Mouse (Mus musculus) heart, embryonic 15.5 days (tissue): ENCODE data around the gene Npcd. TPM values are rescaled to one million over a fixed set of nuclear protein-coding genes. Genes with fewer than 3 reads are reported as not detected.
A peak's percentile ranks its signal among the peaks of the same experiment; 100 is the strongest.

Experiments
- ATAC-seq: fragments of 200-750 bp; cut with Nextera tagmentation; replicated peaks from 2 replicates; pipeline ENCODE4 v1.8.0; 2017; ENCODE audit warnings: low read depth, moderate TSS enrichment; ENCODE audit not compliant: insufficient number of reproducible peaks, insufficient read depth, low FRiP score
- H3K27ac ChIP-seq: fragments of 300-500 bp; sonication (generic); 2 replicates; pipeline ENCODE4 v1.5.1; 2015; ENCODE audit warnings: mild to moderate bottlenecking, inconsistent platforms
- H3K27me3 ChIP-seq: fragments of 300-500 bp; sonication (generic); 2 replicates; pipeline ENCODE4 v1.6.1; 2015; ENCODE audit warnings: inconsistent platforms
- H3K36me3 ChIP-seq: fragments of 300-500 bp; sonication (generic); 2 replicates; pipeline ENCODE4 v1.6.1; 2015; ENCODE audit warnings: mild to moderate bottlenecking, inconsistent platforms
- H3K4me1 ChIP-seq: fragments of 300-500 bp; sonication (generic); replicated peaks from 2 replicates; pipeline ENCODE4 v1.6.1; 2015; ENCODE audit warnings: inconsistent platforms
- H3K4me2 ChIP-seq: fragments of 300-500 bp; sonication (generic); 2 replicates; pipeline ENCODE4 v1.6.1; 2015; ENCODE audit warnings: inconsistent platforms, mild to moderate bottlenecking, moderate library complexity
- H3K4me3 ChIP-seq: fragments of 300-500 bp; sonication (generic); 2 replicates; pipeline ENCODE4 v1.5.1; 2015; ENCODE audit warnings: mild to moderate bottlenecking, inconsistent platforms
- H3K9ac ChIP-seq: fragments of 300-500 bp; sonication (generic); 2 replicates; pipeline ENCODE4 v1.6.1; 2015; ENCODE audit warnings: mild to moderate bottlenecking, inconsistent platforms
- H3K9me3 ChIP-seq: fragments of 300-500 bp; sonication (generic); replicated peaks from 2 replicates; pipeline ENCODE4 v1.6.1; 2016; ENCODE audit warnings: inconsistent platforms
- WGBS: fragments of 180-500 bp; shearing (Covaris S2); methylation state at CpG from one replicate; pipeline ENCODE4 v1.1.7; 2015; ENCODE audit warnings: mixed read lengths; 5-methylcytosine and 5-hydroxymethylcytosine counted together
- polyA plus RNA-seq: library from polyadenylated mRNA; unstranded; fragments of >200 nt; fragmentation: Nextera tagmentation; extraction: Ambion mirVana; gene quantifications from 2 replicates; pipeline ENCODE4 v1.2.1, GENCODE M21; 2015

The Npcd gene
- polyA plus RNA-seq, 1 experiment from 2014 or later = not detected

DNA sequence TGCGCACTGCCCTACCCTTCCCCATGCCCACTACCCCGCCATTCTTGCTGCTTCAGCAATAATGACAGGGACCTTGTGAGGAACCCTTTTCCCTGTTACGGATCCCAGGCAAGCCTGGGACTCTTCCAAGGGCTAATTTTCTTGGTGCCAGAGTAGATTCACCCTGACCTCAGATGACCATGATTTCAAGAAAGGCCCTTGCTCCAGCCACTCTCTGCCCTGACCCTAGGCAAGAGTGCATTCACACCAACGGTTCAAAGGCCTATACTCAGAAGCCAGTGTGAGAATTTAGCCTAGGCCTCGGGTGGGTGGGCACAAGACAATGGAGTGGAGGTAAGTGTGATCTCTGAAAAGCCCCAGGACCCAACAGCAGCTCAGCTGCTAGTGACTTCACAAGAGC is 4.6 kb downstream of the Npcd start:
- 81% methylated on average over 5 of the region's 5 CpGs for WGBS
- Histone ChIP-seq H3K9ac (no peak overlapping the region), H3K36me3 (peaks cover 20% of the 10 kb centered on the region; the same call in 1 of the 2 replicates), H3K27me3 (no peaks in the 10 kb centered on the region), H3K4me1 (peaks cover 81% of the 10 kb centered on the region), H3K4me3 (no peak overlapping the region), H3K9me3 (no peaks in the 10 kb centered on the region), H3K27ac (no peak overlapping the region), H3K4me2 (no peak overlapping the region)
- no peak for ATAC-seq

- no peak overlapping the region for H3K27ac ChIP-seq
- peaks cover 20% of the 10 kb centered on the region; the same call in 1 of the 2 replicates for H3K36me3 ChIP-seq
- H3K4me1 ChIP-seq = peaks cover 85% of the 10 kb centered on the region
- H3K9ac ChIP-seq = no peak overlapping the region
- peak overlapping the region; percentile 17 for H3K4me2 ChIP-seq
- no peaks in the 10 kb centered on the region for H3K9me3 ChIP-seq
- ATAC-seq = no peak
- H3K27me3 ChIP-seq = no peaks in the 10 kb centered on the region
- H3K4me3 ChIP-seq = 0 out of 2 replicates have a peak overlapping the region, but pooled peaks have one; percentile 3
- WGBS = 54% methylated on average over 46 of the region's 46 CpGs
Measured at GRCm38 (mm10) chr15:79828366-79829035, 5.5 kb downstream of the Npcd start.

GRCm38 (mm10) chr15:79827778-79828210 is 6.2 kb downstream of the Npcd start:
- 80% methylated on average over 11 of the region's 11 CpGs for whole genome bisulfite sequencing
- no peaks in the 10 kb centered on the region for H3K9me3 ChIP-seq
- H3K27me3 ChIP-seq = no peaks in the 10 kb centered on the region
- H3K4me3 ChIP-seq = no peak overlapping the region
- no peak overlapping the region for H3K9ac ChIP-seq
- 0 out of 2 replicates have a peak overlapping the region, but pooled peaks have one; percentile 17 for H3K4me2 ChIP-seq
- no peak for ATAC-seq
- no peak overlapping the region for H3K27ac ChIP-seq
- peaks cover 83% of the 10 kb centered on the region for H3K4me1 ChIP-seq
- H3K36me3 ChIP-seq = peaks cover 20% of the 10 kb centered on the region; the same call in 1 of the 2 replicates

- Histone ChIP-seq H3K36me3 (peaks cover 20% of the 10 kb centered on the region; the same call in 1 of the 2 replicates), H3K9ac (no peak overlapping the region), H3K27me3 (no peaks in the 10 kb centered on the region), H3K4me1 (peaks cover 83% of the 10 kb centered on the region), H3K4me2 (no peak overlapping the region), H3K9me3 (no peaks in the 10 kb centered on the region), H3K4me3 (no peak overlapping the region), H3K27ac (no peak overlapping the region)
- ATAC-seq = no peak
- 87% methylated on average over 14 of the region's 14 CpGs for WGBS
Measured at GRCm38 (mm10) chr15:79827061-79827777, 6.8 kb downstream of the Npcd start.

GRCm38 (mm10) chr15:79826221-79826935 is 7.7 kb downstream of the Npcd start:
- H3K4me3 ChIP-seq = no peak overlapping the region
- peaks cover 77% of the 10 kb centered on the region for H3K4me1 ChIP-seq
- no peak overlapping the region for H3K27ac ChIP-seq
- no peak overlapping the region for H3K9ac ChIP-seq
- no peak for ATAC-seq
- peaks cover 16% of the 10 kb centered on the region; the same call in 1 of the 2 replicates for H3K36me3 ChIP-seq
- H3K9me3 ChIP-seq = no peaks in the 10 kb centered on the region
- no peak overlapping the region for H3K4me2 ChIP-seq
- 82% methylated on average over 9 of the region's 9 CpGs for WGBS
- H3K27me3 ChIP-seq = no peaks in the 10 kb centered on the region

DNA sequence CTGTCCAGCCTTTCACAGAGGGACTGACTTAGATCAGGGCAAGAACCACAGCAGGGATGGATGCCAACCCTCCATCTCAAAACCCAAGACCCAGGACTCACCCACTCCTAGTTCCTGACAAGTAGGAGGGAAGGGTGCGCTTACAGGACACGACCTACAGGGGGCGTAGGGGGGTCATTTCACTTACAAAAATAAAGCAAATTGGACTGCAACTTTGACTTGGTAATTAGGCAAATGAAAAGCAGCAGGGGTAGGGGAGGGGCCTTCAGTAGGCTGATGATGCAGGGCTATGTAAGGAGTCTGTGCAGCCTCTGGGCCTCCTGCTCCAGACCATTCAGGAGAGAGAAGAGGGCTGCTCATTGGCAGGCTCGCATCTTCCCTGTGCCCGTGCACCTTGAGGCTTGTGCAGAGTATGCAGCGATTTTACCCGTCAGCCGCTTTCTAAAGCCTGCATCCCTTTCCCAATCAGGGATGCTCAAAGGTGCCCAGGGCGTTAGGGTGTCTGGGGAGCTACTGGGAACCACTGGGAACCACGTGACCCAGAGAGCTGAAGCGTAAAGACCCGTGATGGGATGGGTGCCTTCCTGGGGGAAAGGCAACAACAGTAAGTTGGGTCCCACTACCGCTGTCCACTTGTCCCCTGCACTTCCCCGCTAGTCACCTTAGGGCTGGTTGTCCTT is 8.8 kb downstream of the Npcd start:
- no peak overlapping the region for H3K4me2 ChIP-seq
- WGBS = 62% methylated on average over 14 of the region's 14 CpGs
- H3K9me3 ChIP-seq = no peaks in the 10 kb centered on the region
- no peaks in the 10 kb centered on the region for H3K27me3 ChIP-seq
- H3K27ac ChIP-seq = no peak overlapping the region
- no peak overlapping the region for H3K4me3 ChIP-seq
- H3K9ac ChIP-seq = no peak overlapping the region
- peaks cover 71% of the 10 kb centered on the region for H3K4me1 ChIP-seq
- H3K36me3 ChIP-seq = peaks cover 15% of the 10 kb centered on the region; the same call in 1 of the 2 replicates
- ATAC-seq = no peak

GRCm38 (mm10) chr15:79823588-79824280 is 10.3 kb downstream of the Npcd start:
- Histone ChIP-seq H3K4me3 (no peak overlapping the region), H3K27me3 (no peaks in the 10 kb centered on the region), H3K4me1 (peaks cover 56% of the 10 kb centered on the region), H3K9ac (no peak overlapping the region), H3K27ac (no peak overlapping the region), H3K4me2 (no peak overlapping the region), H3K9me3 (no peaks in the 10 kb centered on the region), H3K36me3 (peaks cover 15% of the 10 kb centered on the region; the same call in 1 of the 2 replicates)
- 54% methylated on average over 19 of the region's 19 CpGs for WGBS
- no peak for ATAC-seq

- Histone ChIP-seq H3K27me3 (no peaks in the 10 kb centered on the region), H3K4me3 (no peak overlapping the region), H3K4me1 (peaks cover 44% of the 10 kb centered on the region), H3K4me2 (no peak overlapping the region), H3K9me3 (no peaks in the 10 kb centered on the region), H3K36me3 (0 out of 2 replicates have a peak, but pooled peaks cover 5% of the 10 kb centered on the region), H3K27ac (no peak overlapping the region; the same call in 1 of the 2 replicates), H3K9ac (no peak overlapping the region)
- 0 out of 2 replicates have a peak, but pooled peaks have one; percentile 3 for ATAC-seq
- 47% methylated on average over 13 of the region's 13 CpGs for WGBS
Measured at GRCm38 (mm10) chr15:79822265-79823199, 11.5 kb downstream of the Npcd start.

DNA sequence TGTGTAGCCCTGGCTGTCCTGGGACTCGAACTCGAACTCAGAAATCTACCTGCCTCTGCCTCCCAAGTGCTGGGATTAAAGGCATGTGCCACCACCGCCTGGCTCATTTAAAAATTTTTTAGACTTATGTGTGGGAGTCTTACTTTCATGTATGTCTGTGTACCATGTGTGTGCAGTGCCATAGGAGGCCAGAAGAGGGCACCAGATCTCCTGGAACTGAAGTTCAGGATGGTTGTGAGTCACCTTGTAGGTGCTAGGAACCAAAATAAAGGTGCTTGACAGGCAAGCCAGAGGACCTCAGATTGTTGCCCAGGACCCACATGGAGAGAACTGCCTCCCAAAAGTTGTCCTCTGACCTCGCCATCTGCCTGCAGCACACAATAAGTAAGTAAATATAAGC is 15.7 kb downstream of the Npcd start:
- Histone ChIP-seq H3K4me1 (peaks cover 11% of the 10 kb centered on the region), H3K27me3 (0 out of 2 replicates have a peak, but pooled peaks cover 3% of the 10 kb centered on the region), H3K27ac (no peak overlapping the region), H3K36me3 (no peaks in the 10 kb centered on the region), H3K4me2 (no peak overlapping the region), H3K9me3 (no peaks in the 10 kb centered on the region), H3K9ac (no peak overlapping the region), H3K4me3 (no peak overlapping the region)
- no peak for ATAC-seq
- 83% methylated on average over 4 of the region's 4 CpGs for WGBS
